Mouse (Mus musculus): ENCODE data around the gene Fam129b.

Gene Fam129b

GRCm38 (mm10) chr2:32892490-32892889 lies 16.6 kb downstream of the Fam129b start:
- no peak for DNase-seq (ENCODE audit: low spot score)

DNA sequence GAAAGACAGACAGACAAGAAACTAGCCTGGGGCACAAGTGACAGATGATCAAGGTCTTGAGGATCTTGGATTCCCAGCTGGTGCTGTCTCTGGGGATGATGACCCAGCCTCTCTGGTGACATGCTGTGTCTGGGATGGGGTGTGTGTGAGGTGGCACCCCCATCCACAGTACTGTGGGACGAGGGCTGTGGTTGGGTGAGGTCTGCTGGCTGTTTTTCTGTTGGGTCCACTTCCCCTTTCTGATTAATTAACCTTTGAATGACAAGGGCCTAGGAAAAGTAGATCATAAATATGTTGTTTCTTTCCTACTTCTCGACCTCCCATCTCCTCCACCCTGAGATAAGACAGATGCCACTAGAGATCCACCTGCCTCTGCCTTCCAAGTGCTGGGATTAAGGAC lies 18.2 kb downstream of the Fam129b start:
- no peak for DNase-seq (ENCODE audit: low spot score)

DNA sequence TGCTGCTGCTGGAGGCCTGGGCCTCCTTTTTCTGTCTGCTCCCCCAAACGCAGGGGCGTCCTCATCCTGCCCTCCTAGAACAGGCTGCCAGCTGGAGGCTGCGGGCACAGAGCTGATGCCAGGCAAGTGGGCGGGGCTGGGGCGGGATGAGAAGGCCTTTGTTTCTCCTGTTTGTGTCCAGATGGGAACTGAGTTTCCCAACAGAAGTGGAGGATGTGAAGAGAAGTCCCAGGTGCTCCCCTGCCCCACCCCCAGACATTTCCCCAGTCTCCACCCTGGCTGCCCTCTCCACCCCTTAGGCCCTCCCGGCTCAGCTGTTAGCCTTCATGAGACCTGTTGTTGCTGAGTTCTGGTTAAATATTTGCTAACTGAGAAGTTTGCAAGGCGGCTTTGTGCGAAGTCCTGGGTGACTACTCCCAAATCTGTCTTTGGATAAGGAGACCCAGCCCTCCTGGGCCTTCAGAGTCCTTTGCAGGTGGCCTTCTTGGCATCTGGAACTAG lies 19.7 kb downstream of the Fam129b start:
- DNase-seq (ENCODE audit: low spot score): peak; percentile 57

DNA sequence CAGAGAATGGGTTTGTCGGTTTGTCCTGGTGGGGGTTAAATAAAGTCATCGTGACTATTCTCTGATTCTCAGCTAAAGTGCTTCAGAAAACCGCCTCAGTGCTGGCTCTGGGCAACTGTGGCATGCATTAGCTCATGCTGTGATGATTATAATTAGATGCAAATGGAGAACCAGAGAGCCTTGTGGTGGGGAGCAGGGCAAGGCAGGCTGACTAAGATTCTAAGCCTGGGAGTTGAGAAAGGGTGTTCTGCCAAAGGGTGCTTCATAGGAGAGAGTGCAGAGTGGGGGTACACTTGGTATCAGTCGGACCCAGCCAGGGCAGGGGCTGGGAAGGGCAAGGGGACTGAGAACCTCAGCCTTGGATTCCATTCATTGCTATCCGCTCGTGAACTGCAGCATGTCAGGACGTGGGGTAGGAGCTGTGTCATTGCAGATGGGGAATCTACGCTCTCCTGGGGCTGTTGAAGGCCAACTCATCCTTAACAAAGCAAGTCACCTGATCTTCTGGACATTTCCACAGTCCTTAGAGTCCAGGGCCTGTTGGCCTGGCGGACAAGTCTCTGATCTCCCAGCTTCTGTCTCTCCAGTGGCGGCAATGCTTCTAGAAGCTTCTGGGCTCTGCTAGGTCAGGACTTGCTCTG lies 20.7 kb downstream of the Fam129b start:
- no peak for DNase-seq (ENCODE audit: low spot score)

DNA sequence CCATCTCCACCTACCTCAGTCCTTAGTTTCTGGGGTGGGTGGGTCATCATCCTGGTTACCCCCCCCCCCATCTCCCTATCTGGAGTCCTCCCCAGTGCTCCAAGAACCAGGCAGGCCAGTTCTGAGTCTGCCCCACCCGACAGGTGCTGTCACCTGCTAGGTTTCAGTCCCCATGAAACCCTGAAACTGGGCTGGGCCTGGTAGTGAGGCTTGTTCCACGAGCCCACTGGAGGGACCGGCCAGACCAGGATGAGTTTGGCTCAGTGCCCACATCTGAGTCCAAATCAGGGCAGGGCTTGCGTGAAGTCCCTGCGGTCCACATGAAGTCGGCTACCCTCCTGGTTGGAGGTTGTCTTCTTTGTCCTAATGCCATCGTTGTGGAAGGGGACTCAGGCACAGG lies 23.1 kb downstream of the Fam129b start:
- peak; percentile 75 for DNase-seq (ENCODE audit: low spot score)

GRCm38 (mm10) chr2:32902126-32902525 lies 26.2 kb downstream of the Fam129b start:
- DNase-seq (ENCODE audit: low spot score): no peak

DNA sequence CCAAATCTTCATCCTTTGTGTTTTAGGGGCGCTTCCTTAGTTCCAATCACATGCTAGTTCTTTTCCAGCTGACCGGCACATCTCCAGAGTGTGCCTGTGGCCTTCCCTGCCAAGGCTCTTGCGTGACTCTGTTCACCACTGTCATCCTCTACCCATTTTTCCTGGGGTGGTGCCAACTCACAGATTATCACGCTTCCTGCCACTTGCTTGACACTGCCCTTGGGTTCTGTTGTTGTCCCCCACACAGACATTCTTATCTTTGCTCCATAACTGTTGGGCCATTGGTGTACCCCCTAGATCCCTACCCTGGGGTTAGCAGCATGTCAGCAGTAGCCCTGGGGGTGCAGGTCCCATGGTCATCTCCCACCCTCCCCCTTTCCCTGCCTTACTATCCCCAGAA lies 27.6 kb downstream of the Fam129b start:
- no peak for DNase-seq (ENCODE audit: low spot score)

GRCm38 (mm10) chr2:32904637-32905036 lies 28.7 kb downstream of the Fam129b start:
- DNase-seq (ENCODE audit: low spot score): no peak

- DNase-seq (ENCODE audit: low spot score): no peak
Measured at GRCm38 (mm10) chr2:32905297-32905696, 29.4 kb downstream of the Fam129b start.

GRCm38 (mm10) chr2:32907442-32907841 lies 31.5 kb downstream of the Fam129b start:
- DNase-seq (ENCODE audit: low spot score): no peak

- DNase-seq (ENCODE audit: low spot score): peak; percentile 84
Measured at GRCm38 (mm10) chr2:32908272-32908671, 32.4 kb downstream of the Fam129b start.

GRCm38 (mm10) chr2:32908796-32909195 lies 32.9 kb downstream of the Fam129b start:
- peak; percentile 63 for DNase-seq (ENCODE audit: low spot score)

DNA sequence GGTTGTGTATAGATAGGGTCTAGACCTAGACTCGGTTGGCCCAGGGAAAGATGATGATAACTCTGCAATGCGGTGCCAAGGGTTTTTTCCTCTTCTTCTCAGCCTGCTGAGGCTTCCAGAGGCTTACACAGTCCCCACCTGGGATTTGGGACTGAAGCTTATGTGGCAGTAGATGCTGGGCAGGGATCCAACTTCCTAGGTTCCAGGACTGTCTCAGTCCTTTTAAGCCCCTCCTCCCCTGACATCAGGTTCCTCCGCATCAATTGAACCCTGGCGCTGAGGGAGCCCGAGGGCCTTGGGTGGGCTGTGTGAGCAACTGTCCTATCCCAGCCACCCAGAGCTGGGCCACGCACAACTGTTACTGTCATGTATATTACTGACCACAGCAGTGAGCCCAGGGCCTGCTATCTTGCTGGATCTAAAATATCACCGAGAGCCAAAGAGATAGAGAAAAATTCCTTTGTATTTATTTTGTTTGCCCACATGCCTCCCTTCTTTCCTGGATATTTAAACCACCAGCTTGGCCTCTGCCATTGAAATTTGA lies 35.8 kb downstream of the Fam129b start:
- no peak for DNase-seq (ENCODE audit: low spot score)

DNA sequence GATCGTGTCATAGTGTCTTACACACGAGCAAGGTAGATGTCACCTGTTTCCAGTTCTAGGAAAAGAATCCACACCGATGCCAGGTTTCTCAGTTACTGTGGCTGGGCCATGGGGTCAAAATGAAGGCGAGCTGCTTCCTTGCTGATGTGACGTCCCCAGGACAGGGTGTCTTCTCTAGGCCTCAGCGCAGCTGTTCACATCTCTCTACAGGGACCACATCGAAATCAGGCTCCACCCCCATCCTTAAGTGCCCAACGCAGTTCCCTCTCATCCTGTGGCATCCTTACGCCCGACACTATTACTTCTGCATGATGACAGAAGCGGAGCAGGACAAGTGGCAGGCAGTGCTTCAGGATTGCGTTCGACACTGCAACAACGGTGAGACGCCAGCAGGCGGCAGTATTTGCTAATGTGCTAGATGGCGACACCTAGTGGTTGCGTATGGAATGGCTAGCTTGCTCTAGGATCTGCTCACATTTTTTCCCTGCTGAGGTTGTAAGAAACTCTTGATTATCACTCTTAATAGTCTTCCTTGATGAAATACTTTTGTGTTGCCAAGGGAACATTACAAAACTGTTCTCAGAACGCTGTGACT lies 36.4 kb downstream of the Fam129b start:
- DNase-seq (ENCODE audit: low spot score): peak; percentile 80

GRCm38 (mm10) chr2:32914362-32914761 lies 38.4 kb downstream of the Fam129b start:
- DNase-seq (ENCODE audit: low spot score): peak; percentile 90

DNA sequence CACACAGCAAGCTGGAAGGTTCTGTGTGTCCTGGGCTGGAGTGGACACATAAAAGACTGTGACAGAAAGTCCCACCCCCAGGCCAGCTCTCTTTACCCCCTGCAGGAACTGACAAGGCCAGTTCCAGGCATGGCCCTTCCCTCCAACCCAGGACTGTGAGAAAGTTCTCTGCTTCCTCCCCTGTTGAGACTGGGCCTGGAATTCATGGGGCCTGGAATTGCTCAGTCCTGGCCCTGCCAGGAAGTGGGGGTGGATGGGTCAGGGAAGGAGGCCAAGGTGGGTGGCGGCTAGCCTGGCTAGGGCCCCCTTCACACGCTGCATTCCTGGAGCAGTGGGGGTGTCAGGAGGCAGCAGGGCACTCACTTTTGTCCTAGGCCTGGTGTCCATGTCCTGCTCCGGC lies 39.0 kb downstream of the Fam129b start:
- DNase-seq (ENCODE audit: low spot score): peak; percentile 77

- peak; percentile 80 for DNase-seq (ENCODE audit: low spot score)
Measured at GRCm38 (mm10) chr2:32917526-32917925, 41.6 kb downstream of the Fam129b start.

GRCm38 (mm10) chr2:32918391-32918790 lies 42.5 kb downstream of the Fam129b start:
- no peak for DNase-seq (ENCODE audit: low spot score)

DNA sequence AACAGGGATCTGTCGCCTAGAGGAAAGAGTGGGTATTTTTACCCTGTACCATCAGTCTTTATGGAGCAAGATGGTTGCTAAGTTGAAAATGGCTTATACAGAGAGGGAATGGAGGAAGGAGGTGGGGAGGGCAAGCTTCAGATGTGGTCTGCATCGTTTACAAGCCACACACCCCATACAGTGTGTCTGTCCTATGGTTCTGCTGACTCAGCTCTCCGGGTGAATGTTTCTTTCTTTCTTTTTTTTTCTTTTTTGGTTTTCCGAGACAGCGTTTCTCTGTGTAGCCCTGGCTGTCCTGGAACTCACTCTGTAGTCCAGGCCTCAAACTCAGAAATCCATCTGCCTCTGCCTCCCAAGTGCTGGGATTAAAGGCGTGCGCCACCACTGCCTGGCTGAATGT lies 45.3 kb downstream of the Fam129b start:
- DNase-seq (ENCODE audit: low spot score): no peak

GRCm38 (mm10) chr2:32921801-32922380 lies 46.0 kb downstream of the Fam129b start:
- no peak for DNase-seq (ENCODE audit: low spot score)

DNA sequence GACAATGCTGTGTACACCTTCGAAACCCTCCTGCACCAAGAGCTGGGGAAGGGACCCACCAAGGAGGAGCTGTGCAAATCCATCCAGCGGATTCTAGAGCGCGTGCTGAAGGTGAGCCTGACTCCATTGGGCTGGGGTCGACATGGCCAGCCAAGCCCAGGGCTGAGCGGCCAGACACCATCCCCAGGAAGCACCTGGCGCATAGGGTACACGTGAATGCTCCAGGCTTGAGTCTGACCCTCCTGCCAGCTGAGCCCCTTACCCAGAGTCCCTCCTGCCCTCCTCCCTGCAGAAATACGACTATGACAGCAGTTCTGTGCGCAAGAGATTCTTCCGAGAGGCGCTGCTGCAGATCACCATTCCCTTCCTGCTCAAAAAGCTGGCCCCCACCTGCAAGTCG lies 46.6 kb downstream of the Fam129b start:
- DNase-seq (ENCODE audit: low spot score): no peak

DNA sequence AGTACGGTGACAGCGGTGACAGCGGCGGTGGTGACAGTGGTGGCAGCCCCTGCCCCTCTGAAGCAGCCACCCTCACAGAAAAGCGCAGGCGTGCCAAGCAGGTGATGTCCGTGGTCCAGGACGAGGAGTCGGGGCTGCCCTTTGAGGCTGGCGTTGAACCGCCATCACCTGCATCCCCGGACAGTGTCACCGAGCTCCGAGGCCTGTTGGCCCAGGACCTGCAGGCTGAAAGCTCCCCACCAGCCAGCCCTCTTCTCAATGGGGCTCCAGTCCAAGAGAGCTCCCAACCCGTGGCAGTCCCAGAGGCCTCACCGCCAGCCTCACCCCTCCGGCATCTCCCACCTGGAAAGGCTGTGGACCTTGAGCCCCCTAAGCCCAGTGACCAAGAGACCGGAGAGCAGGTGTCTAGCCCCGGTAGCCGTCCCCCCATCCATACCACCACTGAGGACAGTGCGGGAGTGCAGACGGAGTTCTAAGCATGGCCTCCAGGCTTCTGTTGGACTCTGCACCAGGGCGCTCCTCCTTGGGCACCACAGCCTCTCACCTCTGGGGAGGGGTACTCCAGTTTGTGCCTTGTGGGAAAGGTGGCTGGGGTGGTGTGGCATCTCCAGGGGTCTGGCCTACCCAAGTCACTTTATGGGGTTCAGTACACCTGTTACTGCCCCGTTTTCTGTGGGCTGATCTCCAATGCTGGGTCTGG lies 47.8 kb downstream of the Fam129b start:
- DNase-seq (ENCODE audit: low spot score): no peak
